Mouse (Mus musculus) thymus, postnatal 25 days (tissue): ENCODE results near the gene Prdm15.

Source experiments
- DNase-seq: peaks from one replicate; pipeline ENCODE4 v3.0.0; 2022

Gene Prdm15

GRCm38 (mm10) chr16:97817414-97817813, 34.2 kb downstream of the Prdm15 start:
- no peak for DNase-seq

GRCm38 (mm10) chr16:97815269-97815668, 36.4 kb downstream of the Prdm15 start:
- no peak for DNase-seq

GRCm38 (mm10) chr16:97814060-97814459, 37.6 kb downstream of the Prdm15 start:
- no peak for DNase-seq

GRCm38 (mm10) chr16:97808881-97809280, 42.8 kb downstream of the Prdm15 start:
- no peak for DNase-seq

- no peak for DNase-seq
Observed at GRCm38 (mm10) chr16:97805646-97806045, 46.0 kb downstream of the Prdm15 start.

GRCm38 (mm10) chr16:97804680-97805547, 46.7 kb downstream of the Prdm15 start:
- DNase-seq = peak; percentile 62

GRCm38 (mm10) chr16:97797950-97798869, 53.4 kb downstream of the Prdm15 start:
- no peak for DNase-seq

- DNase-seq = no peak
Observed at GRCm38 (mm10) chr16:97797212-97797611, 54.4 kb downstream of the Prdm15 start.

GRCm38 (mm10) chr16:97794256-97794655, 57.4 kb downstream of the Prdm15 start:
- no peak for DNase-seq

GRCm38 (mm10) chr16:97783057-97783456, 68.6 kb downstream of the Prdm15 start:
- DNase-seq = no peak

GRCm38 (mm10) chr16:97778353-97779025, 73.2 kb downstream of the Prdm15 start:
- DNase-seq = peak; percentile 65

GRCm38 (mm10) chr16:97766501-97766900, 85.1 kb downstream of the Prdm15 start:
- no peak for DNase-seq

GRCm38 (mm10) chr16:97764626-97765025, 87.0 kb downstream of the Prdm15 start:
- DNase-seq = no peak

- DNase-seq = no peak
Observed at GRCm38 (mm10) chr16:97763990-97764340, 87.7 kb downstream of the Prdm15 start.

- peak; percentile 23 for DNase-seq
Observed at GRCm38 (mm10) chr16:97763061-97763989, 88.3 kb downstream of the Prdm15 start, which contains the start of gene Ripk4. TSS of gene Ripk4 (minus strand) at chr16:97763787.

GRCm38 (mm10) chr16:97761782-97762181, 89.9 kb downstream of the Prdm15 start:
- no peak for DNase-seq

- no peak for DNase-seq
Observed at GRCm38 (mm10) chr16:97759681-97760080, 92.0 kb downstream of the Prdm15 start.

GRCm38 (mm10) chr16:97758288-97758687, 93.4 kb downstream of the Prdm15 start:
- DNase-seq = no peak

- no peak for DNase-seq
Observed at GRCm38 (mm10) chr16:97756460-97756859, 95.2 kb downstream of the Prdm15 start.

GRCm38 (mm10) chr16:97752316-97752941, 99.2 kb downstream of the Prdm15 start:
- DNase-seq = no peak

- no peak for DNase-seq
Observed at GRCm38 (mm10) chr16:97751884-97752283, 99.8 kb downstream of the Prdm15 start.
